Mouse (Mus musculus) bone marrow, adult 2 months (tissue): ENCODE results near the gene Sptbn4. TPM values are rescaled to one million over a fixed set of nuclear protein-coding genes. Genes with fewer than 3 reads are reported as not detected.

Experiments used
- H3K27ac ChIP-seq: fragments of 200-500 bp; 2 replicates; pipeline ENCODE4 v1.5.1; 2012; ENCODE audit warnings: low read depth, mild to moderate bottlenecking, control low read depth, inconsistent platforms, low read length; ENCODE audit not compliant: control insufficient read depth, poor library complexity, insufficient read depth
- H3K4me1 ChIP-seq: fragments of 200-500 bp; 2 replicates; pipeline ENCODE4 v1.6.1; 2011; ENCODE audit warnings: low read length; ENCODE audit not compliant: control insufficient read depth, insufficient read depth
- H3K4me3 ChIP-seq: fragments of 200-500 bp; replicated peaks from 2 replicates; pipeline ENCODE3; 2011; ENCODE audit warnings: mild to moderate bottlenecking, low read depth, low read length, control low read depth; ENCODE audit not compliant: control insufficient read depth
- CTCF ChIP-seq: fragments of 200-500 bp; IDR thresholded peaks from 2 replicates; pipeline ENCODE4 v1.5.1; 2011; ENCODE audit warnings: low read length, control low read depth; ENCODE audit not compliant: control insufficient read depth, insufficient read depth
- POLR2A ChIP-seq: fragments of 200-500 bp; IDR thresholded peaks from 2 replicates; pipeline ENCODE4 v1.6.1; 2011; ENCODE audit warnings: low read depth, mild to moderate bottlenecking, control low read depth, low read length, borderline replicate concordance; ENCODE audit not compliant: control insufficient read depth
- WGBS: fragments of 180-500 bp; shearing (Covaris S2); methylation state at CpG from one replicate; pipeline ENCODE4 v1.1.7; 2018; 5-methylcytosine and 5-hydroxymethylcytosine counted together
- polyA plus RNA-seq: library from polyadenylated mRNA; stranded (reverse); fragments of >200 nt; gene quantifications from 2 replicates; pipeline ENCODE4 v1.2.4, GENCODE M21; 2011; ENCODE audit warnings: low replicate concordance; ENCODE audit not compliant: missing spikeins, insufficient read depth, insufficient read length

Sptbn4 gene
- polyA plus RNA-seq, 1 experiment: 0.62 TPM

GRCm38 (mm10) chr7:27404203-27404942 lies 43.1 kb downstream of the Sptbn4 start:
- no peak for TF ChIP-seq POLR2A
- TF ChIP-seq CTCF: no peak
- Histone ChIP-seq H3K27ac (no peak overlapping the region; the same call in 1 of the 2 replicates), H3K4me1 (no peaks in the 10 kb centered on the region), H3K4me3 (no peak overlapping the region)
- 5% methylated on average over 81 of the region's 81 CpGs for WGBS

GRCm38 (mm10) chr7:27402675-27403074 lies 44.8 kb downstream of the Sptbn4 start:
- TF ChIP-seq POLR2A (no peak), CTCF (peak; percentile 85)
- 9% methylated on average over 16 of the region's 16 CpGs for WGBS

GRCm38 (mm10) chr7:27400545-27400944 lies 46.9 kb downstream of the Sptbn4 start:
- TF ChIP-seq POLR2A (no peak), CTCF (no peak)
- Histone ChIP-seq H3K4me1 (no peaks in the 10 kb centered on the region), H3K27ac (no peak overlapping the region), H3K4me3 (no peak overlapping the region)
- WGBS: 66% methylated on average over 7 of the region's 7 CpGs

More at GRCm38 (mm10) chr7:27402675-27403074, 44.8 kb downstream of the Sptbn4 start:
- no peaks in the 10 kb centered on the region for H3K4me1 ChIP-seq
- H3K27ac ChIP-seq: no peak overlapping the region
- no peak overlapping the region for H3K4me3 ChIP-seq

- no peak overlapping the region for H3K27ac ChIP-seq
- no peak overlapping the region for H3K4me3 ChIP-seq
- no peaks in the 10 kb centered on the region for H3K4me1 ChIP-seq
- no peak for TF ChIP-seq POLR2A
- peak; percentile 74 for TF ChIP-seq CTCF
- WGBS: 21% methylated on average over 26 of the region's 26 CpGs
Measured at GRCm38 (mm10) chr7:27397048-27397949, 50.2 kb downstream of the Sptbn4 start.

GRCm38 (mm10) chr7:27396184-27397047 lies 51.1 kb downstream of the Sptbn4 start:
- Histone ChIP-seq H3K4me1 (no peaks in the 10 kb centered on the region), H3K4me3 (no peak overlapping the region), H3K27ac (no peak overlapping the region)
- TF ChIP-seq POLR2A (no peak), CTCF (no peak)
- WGBS: 2% methylated on average over 52 of the region's 68 CpGs

GRCm38 (mm10) chr7:27395521-27396183 lies 51.8 kb downstream of the Sptbn4 start:
- WGBS: 8% methylated on average over 22 of the region's 22 CpGs
- no peak overlapping the region for H3K4me3 ChIP-seq
- H3K4me1 ChIP-seq: no peaks in the 10 kb centered on the region
- TF ChIP-seq CTCF (no peak), POLR2A (no peak)
- no peak overlapping the region for H3K27ac ChIP-seq

GRCm38 (mm10) chr7:27391416-27391815 lies 56.1 kb downstream of the Sptbn4 start:
- 47% methylated on average over 16 of the region's 16 CpGs for WGBS

More at GRCm38 (mm10) chr7:27391416-27391815, 56.1 kb downstream of the Sptbn4 start:
- H3K4me1 ChIP-seq: no peaks in the 10 kb centered on the region
- H3K4me3 ChIP-seq: no peak overlapping the region
- TF ChIP-seq CTCF: no peak
- TF ChIP-seq POLR2A: no peak
- no peak overlapping the region for H3K27ac ChIP-seq
